Mouse (Mus musculus) splenic B cell, adult 2 months (primary cell): Measurements from ENCODE around the gene Focad.
A peak's percentile ranks its signal among the peaks of the same experiment; 100 is the strongest.

Source experiments
- DNase-seq: peaks from one replicate; pipeline ENCODE4 v3.0.0-alpha.2; 2011; ENCODE audit warnings: low read depth, low spot score
- H3K27me3 ChIP-seq: 2 replicates; pipeline ENCODE4 v1.6.1; 2012; ENCODE audit warnings: mild to moderate bottlenecking, low read length, moderate library complexity, mixed read lengths; ENCODE audit not compliant: control insufficient read depth, poor library complexity, insufficient read depth, severe bottlenecking
- H3K36me3 ChIP-seq: 2 replicates; pipeline ENCODE4 v1.6.1; 2012; ENCODE audit warnings: mild to moderate bottlenecking, low read length, moderate library complexity, mixed read lengths; ENCODE audit not compliant: control insufficient read depth, poor library complexity, insufficient read depth, severe bottlenecking

The Focad gene

GRCm38 (mm10) chr4:88439669-88440123 is 345.3 kb downstream of the Focad start:
- peak; percentile 2 for DNase-seq
- H3K36me3 ChIP-seq = no peaks in the 10 kb centered on the region
- H3K27me3 ChIP-seq = no peaks in the 10 kb centered on the region

DNA sequence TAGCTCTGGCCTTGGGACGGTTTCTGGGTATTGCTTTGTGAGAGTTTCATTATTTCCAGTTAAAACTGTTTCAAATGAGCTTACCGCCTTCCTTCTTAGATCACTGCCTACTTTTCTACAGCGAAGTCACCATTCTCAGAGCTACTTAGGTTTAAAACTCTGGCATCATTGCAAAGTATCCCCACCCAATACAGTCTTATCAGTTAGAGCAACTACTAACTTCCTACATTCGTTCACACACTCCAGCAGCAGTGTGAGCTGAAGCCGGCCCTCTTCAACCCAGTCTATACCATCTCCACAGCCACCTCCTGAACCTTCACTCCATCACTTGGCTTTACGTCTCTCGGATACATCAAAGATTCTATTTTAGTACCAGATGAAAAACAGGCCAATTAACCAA is 346.4 kb downstream of the Focad start:
- H3K27me3 ChIP-seq = no peaks in the 10 kb centered on the region; the same call in 1 of the 2 replicates
- no peak for DNase-seq
- no peaks in the 10 kb centered on the region for H3K36me3 ChIP-seq

- H3K36me3 ChIP-seq = no peaks in the 10 kb centered on the region
- DNase-seq = no peak
- H3K27me3 ChIP-seq = no peaks in the 10 kb centered on the region; the same call in 1 of the 2 replicates
Observed at GRCm38 (mm10) chr4:88448976-88449375, 354.5 kb downstream of the Focad start.

GRCm38 (mm10) chr4:88450087-88450765 is 355.8 kb downstream of the Focad start:
- no peaks in the 10 kb centered on the region; the same call in 1 of the 2 replicates for H3K27me3 ChIP-seq
- peak; percentile 43 for DNase-seq
- H3K36me3 ChIP-seq = no peaks in the 10 kb centered on the region

DNA sequence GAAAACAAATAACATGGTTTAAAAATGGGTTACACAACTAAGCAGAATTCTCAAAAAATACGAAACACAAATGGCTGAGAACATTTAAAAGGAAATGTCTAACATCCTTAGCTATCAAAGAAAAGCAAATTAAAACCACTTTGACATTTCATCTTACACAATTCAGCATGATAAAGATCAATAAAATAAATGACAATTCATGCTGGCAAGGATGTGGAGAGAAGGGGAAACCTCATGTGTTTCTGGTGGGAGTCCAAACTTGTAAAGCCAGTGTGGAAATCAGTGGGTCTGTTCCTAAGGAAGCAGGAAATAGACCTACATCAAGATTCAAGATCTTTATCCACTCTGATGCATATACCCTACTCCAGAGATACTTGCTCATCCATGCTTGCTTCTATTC is 363.7 kb downstream of the Focad start:
- Histone ChIP-seq H3K27me3 (no peaks in the 10 kb centered on the region), H3K36me3 (no peaks in the 10 kb centered on the region)
- DNase-seq = no peak

GRCm38 (mm10) chr4:88458673-88459072 is 364.2 kb downstream of the Focad start:
- DNase-seq = no peak
- H3K27me3 ChIP-seq = no peaks in the 10 kb centered on the region

More at GRCm38 (mm10) chr4:88458673-88459072, 364.2 kb downstream of the Focad start:
- H3K36me3 ChIP-seq = no peaks in the 10 kb centered on the region
